Mouse (Mus musculus): ENCODE measurements around the gene Elmo1. TPM values are rescaled to one million over a fixed set of nuclear protein-coding genes. Genes with fewer than 3 reads are reported as not detected.
A peak's percentile ranks its signal among the peaks of the same experiment; 100 is the strongest.

The Elmo1 gene
- polyA plus RNA-seq, 1 experiment from 2014 or later, result 10.6 TPM

- DNase-seq (ENCODE audit: low spot score) (no peak), ATAC-seq (replicated peaks; ENCODE audit: low FRiP score) (no peak)
- H3K9me3 ChIP-seq (ENCODE audit: control insufficient read depth, low read length), result no peaks in the 10 kb centered on the region
- H3K9ac ChIP-seq (ENCODE audit: low read depth, low read length), result no peak overlapping the region
- no peaks in the 10 kb centered on the region; the same call in 1 of the 2 replicates for H3K4me1 ChIP-seq (replicated peaks; ENCODE audit: control insufficient read depth, insufficient read depth, low read length)
- 77% methylated on average over 8 of the region's 8 CpGs for WGBS
- H3K27me3 ChIP-seq (replicated peaks; ENCODE audit: control insufficient read depth, insufficient read depth, low read length), result no peaks in the 10 kb centered on the region
- H3K4me3 ChIP-seq (ENCODE audit: low read depth, low read length), result no peak overlapping the region
- H3K36me3 ChIP-seq (ENCODE audit: control insufficient read depth, insufficient read depth, low read length), result no peaks in the 10 kb centered on the region
- H3K27ac ChIP-seq (ENCODE audit: low read depth, low read length), result no peak overlapping the region
- H3K4me2 ChIP-seq, result no peak overlapping the region
Observed at GRCm38 (mm10) chr13:20121385-20122043, 31.1 kb downstream of the Elmo1 start.

- ATAC-seq (replicated peaks; ENCODE audit: low FRiP score) (no peak), DNase-seq (ENCODE audit: low spot score) (no peak)
- no peaks in the 10 kb centered on the region for H3K9me3 ChIP-seq (ENCODE audit: control insufficient read depth, low read length)
- H3K9ac ChIP-seq (ENCODE audit: low read depth, low read length), result no peak overlapping the region
- WGBS, result 65% methylated on average over 3 of the region's 3 CpGs
- H3K4me1 ChIP-seq (replicated peaks; ENCODE audit: control insufficient read depth, insufficient read depth, low read length), result no peaks in the 10 kb centered on the region; the same call in 1 of the 2 replicates
- H3K27ac ChIP-seq (ENCODE audit: low read depth, low read length), result no peak overlapping the region
- no peak overlapping the region for H3K4me3 ChIP-seq (ENCODE audit: low read depth, low read length)
- no peaks in the 10 kb centered on the region for H3K36me3 ChIP-seq (ENCODE audit: control insufficient read depth, insufficient read depth, low read length)
- H3K27me3 ChIP-seq (replicated peaks; ENCODE audit: control insufficient read depth, insufficient read depth, low read length), result no peaks in the 10 kb centered on the region
- H3K4me2 ChIP-seq, result no peak overlapping the region
Observed at GRCm38 (mm10) chr13:20123975-20124374, 33.6 kb downstream of the Elmo1 start.

- no peaks in the 10 kb centered on the region; the same call in 1 of the 2 replicates for H3K4me1 ChIP-seq (replicated peaks; ENCODE audit: control insufficient read depth, insufficient read depth, low read length)
- no peak overlapping the region for H3K4me2 ChIP-seq
- H3K9me3 ChIP-seq (ENCODE audit: control insufficient read depth, low read length), result no peaks in the 10 kb centered on the region
- 59% methylated on average over 7 of the region's 7 CpGs for WGBS
- H3K36me3 ChIP-seq (ENCODE audit: control insufficient read depth, insufficient read depth, low read length), result no peaks in the 10 kb centered on the region
- H3K27ac ChIP-seq (ENCODE audit: low read depth, low read length), result no peak overlapping the region
- H3K9ac ChIP-seq (ENCODE audit: low read depth, low read length), result no peak overlapping the region
- no peaks in the 10 kb centered on the region for H3K27me3 ChIP-seq (replicated peaks; ENCODE audit: control insufficient read depth, insufficient read depth, low read length)
- ATAC-seq (replicated peaks; ENCODE audit: low FRiP score), result no peak
- DNase-seq (ENCODE audit: low spot score), result no peak
- H3K4me3 ChIP-seq (ENCODE audit: low read depth, low read length), result no peak overlapping the region
Observed at GRCm38 (mm10) chr13:20124965-20125364, 34.6 kb downstream of the Elmo1 start.

GRCm38 (mm10) chr13:20125845-20126244 lies 35.4 kb downstream of the Elmo1 start:
- Histone ChIP-seq H3K27me3 (replicated peaks; ENCODE audit: control insufficient read depth, insufficient read depth, low read length) (no peaks in the 10 kb centered on the region), H3K4me3 (ENCODE audit: low read depth, low read length) (no peak overlapping the region), H3K9ac (ENCODE audit: low read depth, low read length) (no peak overlapping the region), H3K4me1 (replicated peaks; ENCODE audit: control insufficient read depth, insufficient read depth, low read length) (no peaks in the 10 kb centered on the region; the same call in 1 of the 2 replicates), H3K36me3 (ENCODE audit: control insufficient read depth, insufficient read depth, low read length) (no peaks in the 10 kb centered on the region), H3K27ac (ENCODE audit: low read depth, low read length) (no peak overlapping the region), H3K9me3 (ENCODE audit: control insufficient read depth, low read length) (no peaks in the 10 kb centered on the region), H3K4me2 (no peak overlapping the region)
- ATAC-seq (replicated peaks; ENCODE audit: low FRiP score) (no peak), DNase-seq (ENCODE audit: low spot score) (no peak)
- 83% methylated on average over 10 of the region's 10 CpGs for WGBS

GRCm38 (mm10) chr13:20127553-20127952 lies 37.2 kb downstream of the Elmo1 start:
- Histone ChIP-seq H3K9ac (ENCODE audit: low read depth, low read length) (no peak overlapping the region), H3K27me3 (replicated peaks; ENCODE audit: control insufficient read depth, insufficient read depth, low read length) (no peaks in the 10 kb centered on the region), H3K9me3 (ENCODE audit: control insufficient read depth, low read length) (no peaks in the 10 kb centered on the region), H3K36me3 (ENCODE audit: control insufficient read depth, insufficient read depth, low read length) (no peaks in the 10 kb centered on the region), H3K4me2 (no peak overlapping the region), H3K4me1 (replicated peaks; ENCODE audit: control insufficient read depth, insufficient read depth, low read length) (peaks cover 1% of the 10 kb centered on the region), H3K4me3 (ENCODE audit: low read depth, low read length) (no peak overlapping the region), H3K27ac (ENCODE audit: low read depth, low read length) (no peak overlapping the region)
- 49% methylated on average over 4 of the region's 4 CpGs for WGBS
- DNase-seq (ENCODE audit: low spot score) (no peak), ATAC-seq (replicated peaks; ENCODE audit: low FRiP score) (no peak)

- Histone ChIP-seq H3K4me3 (ENCODE audit: low read depth, low read length) (no peak overlapping the region), H3K27ac (ENCODE audit: low read depth, low read length) (no peak overlapping the region), H3K36me3 (ENCODE audit: control insufficient read depth, insufficient read depth, low read length) (no peaks in the 10 kb centered on the region), H3K9ac (ENCODE audit: low read depth, low read length) (no peak overlapping the region), H3K27me3 (replicated peaks; ENCODE audit: control insufficient read depth, insufficient read depth, low read length) (no peaks in the 10 kb centered on the region), H3K4me1 (replicated peaks; ENCODE audit: control insufficient read depth, insufficient read depth, low read length) (peaks cover 7% of the 10 kb centered on the region), H3K4me2 (no peak overlapping the region), H3K9me3 (ENCODE audit: control insufficient read depth, low read length) (no peaks in the 10 kb centered on the region)
- ATAC-seq (replicated peaks; ENCODE audit: low FRiP score) (no peak), DNase-seq (ENCODE audit: low spot score) (no peak)
- WGBS, result 73% methylated on average over 4 of the region's 4 CpGs
Observed at GRCm38 (mm10) chr13:20128097-20128496, 37.7 kb downstream of the Elmo1 start.

GRCm38 (mm10) chr13:20130731-20131130 lies 40.3 kb downstream of the Elmo1 start:
- DNase-seq (ENCODE audit: low spot score), result no peak
- no peak for ATAC-seq (replicated peaks; ENCODE audit: low FRiP score)
- Histone ChIP-seq H3K27ac (ENCODE audit: low read depth, low read length) (no peak overlapping the region), H3K27me3 (replicated peaks; ENCODE audit: control insufficient read depth, insufficient read depth, low read length) (no peaks in the 10 kb centered on the region), H3K4me3 (ENCODE audit: low read depth, low read length) (no peak overlapping the region), H3K4me2 (no peak overlapping the region), H3K9me3 (ENCODE audit: control insufficient read depth, low read length) (no peaks in the 10 kb centered on the region), H3K9ac (ENCODE audit: low read depth, low read length) (no peak overlapping the region), H3K36me3 (ENCODE audit: control insufficient read depth, insufficient read depth, low read length) (no peaks in the 10 kb centered on the region), H3K4me1 (replicated peaks; ENCODE audit: control insufficient read depth, insufficient read depth, low read length) (peaks cover 20% of the 10 kb centered on the region)
- WGBS, result 74% methylated on average over 3 of the region's 3 CpGs

- Histone ChIP-seq H3K4me2 (peak overlapping the region; percentile 17; the same call in 1 of the 2 replicates), H3K9ac (ENCODE audit: low read depth, low read length) (no peak overlapping the region), H3K9me3 (ENCODE audit: control insufficient read depth, low read length) (no peaks in the 10 kb centered on the region), H3K4me1 (replicated peaks; ENCODE audit: control insufficient read depth, insufficient read depth, low read length) (peaks cover 20% of the 10 kb centered on the region), H3K27me3 (replicated peaks; ENCODE audit: control insufficient read depth, insufficient read depth, low read length) (no peaks in the 10 kb centered on the region), H3K27ac (ENCODE audit: low read depth, low read length) (no peak overlapping the region), H3K36me3 (ENCODE audit: control insufficient read depth, insufficient read depth, low read length) (no peaks in the 10 kb centered on the region), H3K4me3 (ENCODE audit: low read depth, low read length) (no peak overlapping the region)
- DNase-seq (ENCODE audit: low spot score) (no peak), ATAC-seq (replicated peaks; ENCODE audit: low FRiP score) (peak; percentile 83)
- WGBS, result 60% methylated on average over 5 of the region's 5 CpGs
Observed at GRCm38 (mm10) chr13:20131322-20131997, 41.1 kb downstream of the Elmo1 start.

GRCm38 (mm10) chr13:20131998-20132371 lies 41.6 kb downstream of the Elmo1 start:
- no peak for DNase-seq (ENCODE audit: low spot score)
- H3K36me3 ChIP-seq (ENCODE audit: control insufficient read depth, insufficient read depth, low read length), result no peaks in the 10 kb centered on the region
- H3K4me1 ChIP-seq (replicated peaks; ENCODE audit: control insufficient read depth, insufficient read depth, low read length), result peaks cover 20% of the 10 kb centered on the region
- no peaks in the 10 kb centered on the region for H3K9me3 ChIP-seq (ENCODE audit: control insufficient read depth, low read length)
- no peaks in the 10 kb centered on the region; the same call in 1 of the 2 replicates for H3K27me3 ChIP-seq (replicated peaks; ENCODE audit: control insufficient read depth, insufficient read depth, low read length)
- H3K27ac ChIP-seq (ENCODE audit: low read depth, low read length), result no peak overlapping the region
- H3K9ac ChIP-seq (ENCODE audit: low read depth, low read length), result no peak overlapping the region
- peak overlapping the region; percentile 17; the same call in 1 of the 2 replicates for H3K4me2 ChIP-seq
- 82% methylated on average over 4 of the region's 4 CpGs for WGBS
- ATAC-seq (replicated peaks; ENCODE audit: low FRiP score), result 0 out of 2 replicates have a peak, but pooled peaks have one; percentile 4
- no peak overlapping the region for H3K4me3 ChIP-seq (ENCODE audit: low read depth, low read length)
